Mouse (Mus musculus): ENCODE results near the gene Zfp750. TPM values are rescaled to one million over a fixed set of nuclear protein-coding genes. Genes with fewer than 3 reads are reported as not detected.

The Zfp750 gene
- polyA plus RNA-seq, 1 experiment, result 2.4 TPM

DNA sequence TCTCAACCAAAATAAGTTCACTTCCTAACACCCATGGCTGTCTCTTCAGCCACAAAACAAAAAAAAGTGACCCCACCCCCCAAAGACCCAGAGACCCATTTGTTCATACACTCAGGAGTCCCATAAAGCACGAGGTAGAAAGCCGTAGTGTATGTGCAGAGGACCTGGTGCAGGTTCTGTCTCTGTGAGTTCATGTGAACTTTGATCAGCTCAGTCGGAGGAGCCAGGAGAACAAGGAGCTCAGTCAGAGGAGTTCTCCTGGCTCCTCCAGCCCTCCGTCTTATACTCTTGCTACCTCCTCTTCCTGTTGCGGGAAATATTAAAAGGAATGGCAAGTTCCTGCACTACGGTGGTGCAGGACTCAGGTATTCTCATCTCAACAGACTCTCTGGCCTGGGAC is 51.7 kb downstream of the Zfp750 start:
- Histone ChIP-seq H3K36me3 (ENCODE audit: control insufficient read depth, insufficient read depth, low read length) (peaks cover 18% of the 10 kb centered on the region), H3K27ac (ENCODE audit: control insufficient read depth, insufficient read depth, low read length) (no peak overlapping the region), H3K4me3 (ENCODE audit: control insufficient read depth, insufficient read depth, low read length) (no peak overlapping the region), H3K4me1 (replicated peaks; ENCODE audit: control insufficient read depth, insufficient read depth, low read length) (no peaks in the 10 kb centered on the region), H3K27me3 (ENCODE audit: control insufficient read depth, insufficient read depth, low read length) (no peaks in the 10 kb centered on the region)
- TF ChIP-seq CTCF (IDR thresholded peaks at IDR 0.05; ENCODE audit: borderline replicate concordance, control insufficient read depth, extremely low read depth, insufficient read depth, low read length, poor library complexity) (no peak), POLR2A (IDR thresholded peaks at IDR 0.05; ENCODE audit: control insufficient read depth, extremely low read depth, insufficient read depth, low read length, poor library complexity) (no peak)
- DNase-seq, result no peak
- 97% methylated on average over 6 of the region's 6 CpGs for WGBS

Other genes with a start within 250 kb of the Zfp750 start
- gene Wdr45b, start 164.9 kb downstream of the Zfp750 start, polyA plus RNA-seq (2012; rRNA removed), result 51.3 and 65.9 TPM in 2 replicates
- 0.57 and 0.74 TPM in 2 replicates for gene Rab40b, start 131.1 kb downstream of the Zfp750 start, polyA plus RNA-seq (2012; rRNA removed)
- 7.6 and 9.2 TPM in 2 replicates for gene Fn3krp, start 97.9 kb downstream of the Zfp750 start, polyA plus RNA-seq (2012; rRNA removed)
- 7.0 and 9.5 TPM in 2 replicates for gene Fn3k, start 84.4 kb downstream of the Zfp750 start, polyA plus RNA-seq (2012; rRNA removed)
- 86.5 and 90.0 TPM in 2 replicates for gene Tbcd, start 67.4 kb downstream of the Zfp750 start, polyA plus RNA-seq (2012; rRNA removed)
- gene B3gntl1, start 153.8 kb upstream of the Zfp750 start, polyA plus RNA-seq (2012; rRNA removed), result 6.8 and 8.2 TPM in 2 replicates
- 15.2 and 17.6 TPM in 2 replicates for gene Metrnl, start 182.2 kb upstream of the Zfp750 start, polyA plus RNA-seq (2012; rRNA removed)